Comparison of ENCODE assay signal across 7 mouse cellular contexts in genomic region chr10:89345196-89345533, GRCm38 (mm10). TPM values are rescaled to one million over a fixed set of nuclear protein-coding genes. Genes with fewer than 3 reads are reported as not detected.
DNase-seq lines count a peak whose midpoint lies in the region; ATAC-seq and TF ChIP-seq lines count a peak whose summit lies in the region.

No protein-coding gene starts in this region.

- H3K27me3 ChIP-seq in lung, embryonic 14.5 days (ENCODE audit: insufficient read depth, low read length): peaks cover 22% of the 10 kb centered on the region
- H3K27me3 ChIP-seq in forebrain, embryonic 11.5 days (ENCODE audit: control insufficient read depth, insufficient read depth, low read length): peaks cover 31% of the 10 kb centered on the region
- peaks cover 28% of the 10 kb centered on the region for H3K27me3 ChIP-seq in intestine, postnatal 0 days (replicated peaks; ENCODE audit: control insufficient read depth, insufficient read depth, low read length)
- peaks cover 35% of the 10 kb centered on the region for H3K27me3 ChIP-seq in neural tube, embryonic 15.5 days (replicated peaks)

- DNase-seq in lung, embryonic 14.5 days: no peak
- DNase-seq in lung, postnatal 4 days: no peak
- no peak for DNase-seq in forebrain, embryonic 11.5 days (ENCODE audit: low spot score)
- DNase-seq in spleen, postnatal 4 days (ENCODE audit: low spot score in 2 of 2): no peak
- no peak for DNase-seq in T-cell, adult 2 months (ENCODE audit: low spot score)

- H3K4me2 ChIP-seq in lung, embryonic 14.5 days: peak overlapping the region; percentile 90
- peak overlapping the region; percentile 71 for H3K4me2 ChIP-seq in forebrain, embryonic 11.5 days (ENCODE audit: low read depth, low read length, severe bottlenecking)
- peak overlapping the region; percentile 74 for H3K4me2 ChIP-seq in intestine, postnatal 0 days (replicated peaks; ENCODE audit: low read depth)
- H3K4me2 ChIP-seq in neural tube, embryonic 15.5 days: peak overlapping the region; percentile 99

- H3K9me3 ChIP-seq in lung, embryonic 14.5 days (ENCODE audit: low read depth, low read length): no peaks in the 10 kb centered on the region
- H3K9me3 ChIP-seq in forebrain, embryonic 11.5 days (ENCODE audit: control insufficient read depth, low read length): no peaks in the 10 kb centered on the region
- H3K9me3 ChIP-seq in intestine, postnatal 0 days (ENCODE audit: control insufficient read depth): no peaks in the 10 kb centered on the region
- no peaks in the 10 kb centered on the region for H3K9me3 ChIP-seq in neural tube, embryonic 15.5 days (replicated peaks)

- no peak overlapping the region for H3K27ac ChIP-seq in lung, embryonic 14.5 days (ENCODE audit: low read depth)
- H3K27ac ChIP-seq in forebrain, embryonic 11.5 days (ENCODE audit: low read depth, low read length): no peak overlapping the region
- H3K27ac ChIP-seq in intestine, postnatal 0 days (ENCODE audit: low read depth, low read length): no peak overlapping the region
- no peak overlapping the region for H3K27ac ChIP-seq in neural tube, embryonic 15.5 days (replicated peaks)

- H3K4me1 ChIP-seq in lung, embryonic 14.5 days (ENCODE audit: insufficient read depth): no peaks in the 10 kb centered on the region
- no peaks in the 10 kb centered on the region for H3K4me1 ChIP-seq in forebrain, embryonic 11.5 days (replicated peaks; ENCODE audit: control insufficient read depth, insufficient read depth, low read length)
- no peaks in the 10 kb centered on the region for H3K4me1 ChIP-seq in intestine, postnatal 0 days (replicated peaks; ENCODE audit: control insufficient read depth, insufficient read depth, low read length)
- peaks cover 13% of the 10 kb centered on the region for H3K4me1 ChIP-seq in neural tube, embryonic 15.5 days

- WGBS in lung, embryonic 14.5 days: 41% methylated on average over 4 of the region's 4 CpGs
- WGBS in forebrain, embryonic 11.5 days: 45% methylated on average over 4 of the region's 4 CpGs
- WGBS in intestine, postnatal 0 days: 43% methylated on average over 4 of the region's 4 CpGs
- 54% methylated on average over 4 of the region's 4 CpGs for WGBS in neural tube, embryonic 15.5 days

- H3K4me3 ChIP-seq in lung, embryonic 14.5 days (ENCODE audit: low read depth, low read length): peak overlapping the region; percentile 51
- H3K4me3 ChIP-seq in forebrain, embryonic 11.5 days (ENCODE audit: low read depth, low read length): peak overlapping the region; percentile 40
- peak overlapping the region; percentile 47 for H3K4me3 ChIP-seq in intestine, postnatal 0 days (ENCODE audit: low read depth, low read length)
- peak overlapping the region; percentile 63 for H3K4me3 ChIP-seq in neural tube, embryonic 15.5 days (replicated peaks)

- H3K36me3 ChIP-seq in lung, embryonic 14.5 days (ENCODE audit: insufficient read depth): no peaks in the 10 kb centered on the region
- H3K36me3 ChIP-seq in forebrain, embryonic 11.5 days (ENCODE audit: control insufficient read depth, insufficient read depth, low read length): no peaks in the 10 kb centered on the region
- H3K36me3 ChIP-seq in intestine, postnatal 0 days (ENCODE audit: control insufficient read depth, insufficient read depth): no peaks in the 10 kb centered on the region
- H3K36me3 ChIP-seq in neural tube, embryonic 15.5 days: no peaks in the 10 kb centered on the region

- TF ChIP-seq CTCF in lung, embryonic 14.5 days (IDR thresholded peaks at IDR 0.05; ENCODE audit: low read depth): no peak
- TF ChIP-seq CTCF in intestine, postnatal 0 days (IDR thresholded peaks at IDR 0.05; ENCODE audit: low read depth): no peak

- H3K9ac ChIP-seq in lung, embryonic 14.5 days: peak overlapping the region; percentile 49; the same call in 1 of the 2 replicates
- H3K9ac ChIP-seq in forebrain, embryonic 11.5 days (ENCODE audit: low read length): no peak overlapping the region
- H3K9ac ChIP-seq in intestine, postnatal 0 days (ENCODE audit: low read depth, low read length): no peak overlapping the region
- H3K9ac ChIP-seq in neural tube, embryonic 15.5 days (replicated peaks): peak overlapping the region; percentile 58; the same call in 1 of the 2 replicates

- ATAC-seq in lung, embryonic 14.5 days (ENCODE audit: insufficient read depth): peak; percentile 12; the same call in 1 of the 2 replicates
- ATAC-seq in forebrain, embryonic 11.5 days (replicated peaks; ENCODE audit: low FRiP score): no peak
- ATAC-seq in intestine, postnatal 0 days: no peak
- ATAC-seq in neural tube, embryonic 15.5 days (ENCODE audit: low FRiP score): no peak

RNA-seq across cellular contexts. Expression of gene Ano4, which starts 0.6 kb away (rescaled TPM):
- 0.99 and 1.5 TPM in 2 replicates for polyA plus RNA-seq in lung, embryonic 14.5 days (2014; fragmentation: Nextera tagmentation; extraction: Ambion mirVana)
- polyA plus RNA-seq in forebrain, embryonic 11.5 days (2014; fragmentation: Nextera tagmentation; extraction: Ambion mirVana): 0.87 and 1.1 TPM in 2 replicates
- polyA plus RNA-seq in intestine, postnatal 0 days (2015; fragmentation: Nextera tagmentation; extraction: Ambion mirVana): 0.13 TPM in 1 of 2 replicates, not detected in the other
- 12.4 and 12.5 TPM in 2 replicates for polyA plus RNA-seq in neural tube, embryonic 15.5 days (2015; fragmentation: Nextera tagmentation; extraction: Ambion mirVana)

Comparison
In these comparisons a context has a peak if more than half of its experiments do, and no peak if none do; other contexts are left out.
1. H3K9ac ChIP-seq: peak in lung, embryonic 14.5 days (single experiment) and neural tube, embryonic 15.5 days (single experiment); none in forebrain, embryonic 11.5 days (single experiment) and intestine, postnatal 0 days (single experiment).
2. Peak in every context shown above with its lines, with median percentiles within 50 percentile points of each other: H3K4me2 ChIP-seq and H3K4me3 ChIP-seq.